Mouse (Mus musculus): ENCODE data around the gene Rubcn.

- TF ChIP-seq CTCF (IDR thresholded peaks at IDR 0.05; ENCODE audit: borderline replicate concordance, insufficient read depth, low read length) (no peak), POLR2A (IDR thresholded peaks at IDR 0.05; ENCODE audit: low read depth, low read length) (no peak)
These were observed 62.4 kb downstream of the Rubcn start for GRCm38 (mm10) chr16:32815160-32815605.
